Mouse (Mus musculus) cerebellum, postnatal 36 days (tissue): ENCODE measurements at regions not wholly inside any gene's neighbourhood (a gene's known extent, or its start where the extent isn't known, plus 50 kb on each side); places are given as distances from the start of the nearest gene placed in this dataset.
A peak's percentile ranks its signal among the peaks of the same experiment; 100 is the strongest.

ENCODE experiments used
- DNase-seq, 2 experiments: peaks; one replicate each; pipeline ENCODE4 v3.0.0; 2021 to 2022; ENCODE audit warnings: mixed read lengths in 2 of 2

GRCm38 (mm10) chr2:124792633-124793036 lies 275.3 kb upstream of the Slc24a5 start:
- peak; percentile 76 to 78 for DNase-seq

DNA sequence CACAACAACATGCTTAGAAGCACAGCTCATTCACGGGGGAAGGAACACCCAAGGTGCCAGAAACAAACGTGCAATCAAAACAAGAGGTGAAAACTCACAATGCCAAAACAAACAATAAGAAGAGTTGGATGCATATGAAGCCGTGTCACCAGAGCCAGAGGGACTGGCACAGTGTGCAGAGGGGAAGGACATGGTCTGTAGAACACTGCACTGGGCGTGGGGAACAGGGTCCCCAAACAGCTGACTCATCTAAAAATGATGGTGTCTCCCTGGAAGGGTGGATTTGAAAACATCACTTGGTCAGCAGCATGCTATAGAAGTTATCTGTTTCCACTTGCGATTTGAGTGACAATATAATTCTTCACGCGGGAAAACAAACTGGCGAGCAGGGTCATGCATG lies 256.2 kb upstream of the Slc24a5 start:
- no peak for DNase-seq

GRCm38 (mm10) chr2:124816814-124817213 lies 251.1 kb upstream of the Slc24a5 start:
- no peak for DNase-seq

DNA sequence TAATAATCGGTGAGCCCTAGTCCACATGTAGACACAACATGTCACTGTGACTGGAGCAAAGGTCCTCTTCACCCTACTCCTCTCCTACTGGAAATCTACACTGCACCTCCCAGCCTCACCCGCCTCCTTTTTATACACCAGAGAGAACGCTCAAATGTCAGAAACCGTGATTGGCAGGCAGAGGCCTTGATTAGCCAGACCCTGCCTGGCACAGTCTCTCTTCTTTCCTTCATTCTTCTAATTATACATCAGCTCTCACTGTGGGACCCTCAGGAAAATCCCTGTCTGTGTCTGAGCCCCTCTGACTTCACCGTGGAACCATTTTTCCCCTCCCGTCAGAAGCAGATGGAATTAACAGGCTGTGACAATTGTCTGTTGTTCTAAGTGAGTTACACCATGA lies 248.1 kb upstream of the Slc24a5 start:
- DNase-seq: no peak

DNA sequence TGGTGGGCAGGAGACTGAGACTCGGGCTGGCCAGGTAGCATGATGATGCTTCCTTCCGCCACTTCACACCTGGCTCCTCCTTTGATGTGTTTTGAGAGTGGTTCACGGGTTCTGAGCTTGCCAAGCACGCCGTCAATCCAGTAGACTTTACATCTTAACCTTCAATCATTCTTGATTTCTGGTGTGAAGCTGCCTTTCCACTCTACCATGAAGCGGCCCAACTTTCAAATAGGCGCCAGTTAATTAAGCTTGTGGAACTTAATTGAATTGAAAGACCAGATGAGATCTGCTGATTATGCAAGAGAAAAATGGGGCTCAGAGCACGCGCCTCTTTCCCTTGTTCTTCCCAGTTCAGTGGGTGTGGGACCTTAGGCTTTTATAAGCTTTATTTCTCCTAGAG lies 247.1 kb upstream of the Slc24a5 start:
- DNase-seq: no peak

DNA sequence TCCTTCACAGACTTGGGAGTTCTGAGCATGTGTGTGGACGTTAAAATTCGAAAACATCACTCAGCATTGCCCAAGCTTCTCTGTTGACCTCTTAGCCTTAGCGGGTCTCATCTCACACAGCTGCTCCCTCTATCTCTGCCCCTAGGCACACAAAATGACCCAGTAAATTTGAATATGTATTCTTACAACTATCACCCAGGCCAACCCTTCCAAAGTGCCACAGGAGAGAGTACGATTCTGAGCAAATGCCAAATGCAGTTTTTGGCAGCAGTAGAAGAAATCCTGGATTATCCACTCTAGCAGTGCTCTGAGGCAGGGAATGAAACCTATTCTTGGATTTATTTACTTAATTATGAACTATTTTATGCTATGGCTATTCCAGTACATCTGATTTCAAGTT lies 246.6 kb upstream of the Slc24a5 start:
- DNase-seq: no peak

- DNase-seq: no peak
Measured at GRCm38 (mm10) chr2:124848812-124849211, 219.1 kb upstream of the Slc24a5 start.

GRCm38 (mm10) chr2:124858504-124858903 lies 209.4 kb upstream of the Slc24a5 start:
- DNase-seq: peak in 1 of 2 experiments; percentile 18

DNA sequence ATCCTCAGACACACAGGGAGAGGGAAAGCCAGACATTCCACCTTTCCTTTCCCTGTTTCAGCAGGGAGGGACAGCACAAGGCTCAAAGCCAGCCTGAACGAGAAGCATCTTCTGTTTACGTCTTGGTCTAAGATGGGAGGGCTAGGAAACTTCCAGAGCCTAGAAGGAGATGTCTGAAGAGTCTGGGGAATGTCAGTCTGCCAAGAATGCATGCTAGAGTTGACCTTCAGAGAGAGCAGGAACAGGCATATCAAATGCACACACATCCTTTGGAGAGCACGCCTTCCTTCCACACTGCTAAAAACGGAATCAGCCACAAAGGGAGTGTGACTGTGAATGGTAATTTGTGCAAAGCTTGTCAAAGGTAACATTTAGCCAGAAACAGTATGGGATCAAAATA lies 179.7 kb upstream of the Slc24a5 start:
- no peak for DNase-seq

DNA sequence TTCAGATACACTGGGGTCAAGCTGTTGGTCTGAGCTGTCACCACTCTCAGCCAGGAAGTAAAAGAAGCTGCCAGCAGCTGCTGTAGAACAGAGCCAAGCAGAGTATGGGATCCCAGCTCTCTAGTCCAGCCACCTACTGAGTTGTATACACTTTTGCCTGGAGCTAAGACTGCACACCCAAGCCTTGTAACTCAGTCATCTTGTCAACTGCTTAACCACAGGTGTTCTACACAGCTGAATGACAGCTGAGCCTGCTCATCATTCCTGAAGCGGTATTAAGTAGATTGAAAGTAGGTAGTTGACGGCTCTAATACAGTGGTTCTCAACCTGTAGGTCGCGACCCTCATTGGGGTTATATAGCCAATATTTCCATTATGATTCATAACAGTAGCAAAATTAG lies 172.9 kb upstream of the Slc24a5 start:
- DNase-seq: no peak

DNA sequence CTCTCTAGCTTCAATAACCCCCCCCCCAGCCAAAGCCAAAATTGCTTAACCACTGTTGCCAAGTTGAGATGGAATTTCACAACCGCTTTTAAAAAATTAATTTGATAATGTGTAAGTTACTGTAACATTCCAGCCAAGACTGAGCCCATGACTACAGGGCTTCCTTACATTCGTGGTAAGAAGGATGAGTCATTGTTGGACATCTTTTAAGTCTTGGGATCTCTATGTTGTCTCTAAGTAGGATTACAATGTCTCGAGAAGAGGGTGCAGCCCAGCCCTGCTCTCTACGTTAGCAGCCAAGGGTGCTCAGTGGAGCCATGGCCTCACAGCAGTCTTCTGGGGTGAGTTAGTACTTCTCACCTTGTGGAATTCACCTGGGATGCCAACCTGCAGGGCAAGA lies 164.4 kb upstream of the Slc24a5 start:
- no peak for DNase-seq

- no peak for DNase-seq
Measured at GRCm38 (mm10) chr2:124905076-124905475, 162.8 kb upstream of the Slc24a5 start.

DNA sequence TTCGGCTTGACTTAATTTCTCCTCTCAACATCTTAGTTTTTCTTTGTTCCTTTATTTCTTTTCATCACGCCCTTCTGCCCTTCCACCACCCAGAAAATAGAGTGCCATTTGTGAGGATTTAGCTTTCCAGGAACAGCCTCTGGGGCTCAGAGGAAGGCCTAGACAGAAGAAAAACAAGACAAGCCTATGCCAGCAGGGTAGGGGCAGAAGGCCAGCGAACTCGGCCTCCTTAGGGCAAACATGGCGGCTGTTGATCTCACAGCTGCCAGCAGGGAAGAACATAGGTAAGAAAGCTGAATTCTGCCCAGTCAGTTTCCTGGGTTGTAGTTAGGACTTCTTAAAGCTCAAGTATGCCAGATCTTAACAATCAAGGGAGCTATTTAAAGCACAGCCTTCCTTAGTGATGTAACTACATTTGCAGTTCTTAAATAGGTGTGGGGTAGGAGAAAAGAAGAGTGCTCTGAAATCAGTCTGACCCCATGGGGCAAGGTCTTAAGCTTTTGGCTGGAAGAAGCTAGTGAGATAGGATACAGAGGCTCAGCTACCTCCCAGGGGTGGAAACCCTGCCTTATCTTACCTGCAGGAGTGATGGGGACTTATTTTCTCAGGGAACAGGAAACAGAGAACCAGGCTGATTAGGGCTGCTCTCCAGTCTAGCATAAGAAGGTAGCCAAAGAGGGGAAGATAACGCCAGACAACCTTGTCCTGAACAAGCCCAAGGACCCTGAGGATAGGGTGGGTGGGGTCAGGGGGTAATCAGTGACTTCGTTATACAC lies 148.8 kb upstream of the Slc24a5 start:
- no peak for DNase-seq

GRCm38 (mm10) chr2:124919762-124920255 lies 148.1 kb upstream of the Slc24a5 start:
- DNase-seq: no peak

GRCm38 (mm10) chr2:124920265-124920664 lies 147.7 kb upstream of the Slc24a5 start:
- no peak for DNase-seq

GRCm38 (mm10) chr2:124927882-124928758 lies 139.8 kb upstream of the Slc24a5 start:
- peak; percentile 54 to 62 for DNase-seq

GRCm38 (mm10) chr2:124928759-124929113 lies 139.2 kb upstream of the Slc24a5 start:
- DNase-seq: no peak

DNA sequence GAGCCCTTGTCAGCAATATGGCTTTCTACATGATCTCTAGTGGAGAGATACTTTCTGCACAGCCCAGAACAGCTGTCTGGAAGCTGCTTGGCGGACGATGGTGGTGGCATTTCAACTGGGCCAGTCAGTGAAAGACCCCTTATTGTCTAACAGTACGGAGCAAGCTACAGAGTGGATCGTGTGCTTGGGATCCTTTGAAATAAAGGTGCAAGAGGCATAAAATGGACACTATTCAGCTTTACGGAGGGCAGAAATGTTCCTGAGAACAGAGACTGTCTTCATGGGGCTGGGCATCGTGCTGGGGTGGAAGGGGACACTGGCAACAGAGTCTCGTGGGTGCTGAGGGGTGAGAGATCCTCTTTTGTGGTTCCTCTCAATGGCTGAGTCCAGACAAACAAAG lies 137.2 kb upstream of the Slc24a5 start:
- DNase-seq: no peak

- DNase-seq: peak; percentile 53 to 56
Measured at GRCm38 (mm10) chr2:124932566-124932965, 135.4 kb upstream of the Slc24a5 start.

DNA sequence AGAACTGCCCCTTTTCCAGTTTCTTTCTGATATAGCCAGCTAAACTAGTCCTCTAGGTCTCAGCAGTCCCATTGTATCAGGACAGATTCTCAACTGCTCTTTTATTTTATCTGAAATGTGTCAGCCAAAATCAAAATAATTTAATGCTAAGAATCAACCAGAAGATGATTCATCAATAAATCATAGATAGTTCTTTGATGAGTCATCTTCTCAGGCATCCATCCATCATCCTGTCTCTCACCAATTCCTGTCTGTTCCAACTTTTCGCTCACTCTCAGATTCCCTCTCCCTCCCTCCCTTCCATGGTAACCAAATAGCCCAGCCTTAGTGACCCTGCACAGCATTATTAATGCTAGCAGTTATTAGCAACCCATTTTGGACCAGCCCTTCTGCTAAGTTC lies 134.0 kb upstream of the Slc24a5 start:
- DNase-seq: no peak

DNA sequence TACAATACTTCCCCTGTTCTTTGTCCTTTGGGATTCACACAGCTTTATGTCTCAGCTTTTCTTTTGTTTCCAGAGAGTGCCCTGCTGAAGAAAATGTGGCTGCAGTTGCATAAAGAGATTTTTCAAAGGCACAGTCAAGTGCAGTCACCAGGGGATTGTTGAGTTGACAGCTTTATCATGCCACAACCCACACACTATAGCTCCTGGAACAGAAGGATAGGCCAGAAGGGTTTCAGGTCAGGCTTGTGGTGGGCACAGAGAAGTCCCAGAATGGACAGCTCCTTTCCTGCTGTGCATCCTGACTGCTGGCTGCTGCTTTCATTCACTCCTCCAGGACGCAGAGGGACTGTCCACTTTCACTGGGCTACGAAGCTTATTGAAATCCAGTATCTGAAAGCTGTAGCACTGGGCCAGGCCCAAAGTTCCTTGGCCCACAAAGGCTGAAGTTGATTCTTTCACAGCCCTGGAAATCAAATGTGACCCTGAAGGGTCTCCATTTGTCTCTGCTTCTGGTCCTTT lies 119.6 kb upstream of the Slc24a5 start:
- DNase-seq: no peak

DNA sequence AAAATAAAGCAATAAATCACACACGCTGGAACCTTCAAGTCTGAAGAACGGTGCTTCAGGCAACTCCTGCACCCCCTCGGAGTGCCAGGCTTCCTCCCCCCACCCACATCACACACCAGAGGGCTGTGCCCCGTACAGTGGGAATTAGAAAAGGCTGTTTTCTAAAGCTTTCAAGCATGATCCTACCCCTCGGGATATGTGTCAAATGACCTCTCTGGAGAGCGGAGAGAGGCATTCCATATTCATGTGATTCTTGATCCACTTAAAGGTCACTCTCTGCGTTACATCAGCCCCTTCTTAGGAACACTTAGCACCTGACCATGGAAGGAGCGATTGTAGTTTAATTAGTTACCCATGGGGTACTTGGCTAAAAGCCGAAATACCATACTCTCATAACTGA lies 119.1 kb upstream of the Slc24a5 start:
- no peak for DNase-seq

DNA sequence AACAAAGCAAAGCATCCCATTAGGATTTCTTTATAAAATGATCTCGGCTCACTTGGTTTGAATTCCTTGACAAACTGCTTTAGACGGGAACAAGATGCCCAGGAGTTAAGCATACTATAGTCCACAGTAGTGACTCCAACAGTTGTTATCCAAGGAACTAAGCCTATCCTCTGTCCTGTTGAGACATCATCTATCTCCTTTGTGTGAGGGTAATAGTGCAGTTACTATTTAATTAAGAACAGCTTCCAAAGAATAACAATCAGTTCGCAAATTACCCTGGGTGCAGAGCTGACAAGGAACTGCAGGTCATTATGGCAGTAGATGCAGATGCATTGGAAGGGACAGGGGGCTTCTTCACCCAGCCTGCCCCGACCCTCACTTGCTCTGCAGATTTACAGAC lies 115.7 kb upstream of the Slc24a5 start:
- no peak for DNase-seq

GRCm38 (mm10) chr2:124953015-124953414 lies 114.9 kb upstream of the Slc24a5 start:
- DNase-seq: no peak
